Mouse (Mus musculus) embryonic facial prominence, embryonic 12.5 days (tissue): ENCODE measurements around the gene Ddost. TPM values are rescaled to one million over a fixed set of nuclear protein-coding genes. Genes with fewer than 3 reads are reported as not detected.

Experiments
- ATAC-seq: fragments of 200-750 bp; cut with Nextera tagmentation; 2 replicates; pipeline ENCODE4 v1.8.0; 2017; ENCODE audit not compliant: insufficient number of reproducible peaks, insufficient read depth, low FRiP score, low TSS enrichment
- H3K27ac ChIP-seq: fragments of 300-500 bp; sonication (generic); 2 replicates; pipeline ENCODE4 v1.5.1; 2016; ENCODE audit warnings: mild to moderate bottlenecking
- H3K27me3 ChIP-seq: fragments of 300-500 bp; sonication (generic); 2 replicates; pipeline ENCODE4 v1.6.1; 2016; ENCODE audit warnings: mild to moderate bottlenecking, moderate library complexity
- H3K36me3 ChIP-seq: fragments of 300-500 bp; sonication (generic); 2 replicates; pipeline ENCODE4 v1.6.1; 2016; ENCODE audit warnings: mild to moderate bottlenecking
- H3K4me1 ChIP-seq: fragments of 300-500 bp; sonication (generic); 2 replicates; pipeline ENCODE4 v1.6.1; 2016
- H3K4me2 ChIP-seq: fragments of 300-500 bp; sonication (generic); replicated peaks from 2 replicates; pipeline ENCODE4 v1.6.1; 2016; ENCODE audit warnings: mild to moderate bottlenecking, moderate library complexity
- H3K4me3 ChIP-seq: fragments of 300-500 bp; sonication (generic); 2 replicates; pipeline ENCODE4 v1.5.1; 2016; ENCODE audit warnings: mild to moderate bottlenecking
- H3K9ac ChIP-seq: fragments of 300-500 bp; sonication (generic); 2 replicates; pipeline ENCODE4 v1.6.1; 2016; ENCODE audit warnings: mild to moderate bottlenecking, moderate library complexity
- H3K9me3 ChIP-seq: fragments of 300-500 bp; sonication (generic); 2 replicates; pipeline ENCODE4 v1.6.1; 2016; ENCODE audit warnings: mild to moderate bottlenecking, moderate library complexity
- WGBS: fragments of 180-500 bp; shearing (Covaris S2); methylation state at CpG from one replicate; pipeline ENCODE4 v1.1.7; 2016; 5-methylcytosine and 5-hydroxymethylcytosine counted together
- polyA plus RNA-seq: library from polyadenylated mRNA; unstranded; fragments of >200 nt; fragmentation: Nextera tagmentation; extraction: Ambion mirVana; gene quantifications from 2 replicates; pipeline ENCODE4 v1.2.1, GENCODE M21; 2016

Gene Ddost
- polyA plus RNA-seq, 1 experiment from 2014 or later: 300 TPM

DNA sequence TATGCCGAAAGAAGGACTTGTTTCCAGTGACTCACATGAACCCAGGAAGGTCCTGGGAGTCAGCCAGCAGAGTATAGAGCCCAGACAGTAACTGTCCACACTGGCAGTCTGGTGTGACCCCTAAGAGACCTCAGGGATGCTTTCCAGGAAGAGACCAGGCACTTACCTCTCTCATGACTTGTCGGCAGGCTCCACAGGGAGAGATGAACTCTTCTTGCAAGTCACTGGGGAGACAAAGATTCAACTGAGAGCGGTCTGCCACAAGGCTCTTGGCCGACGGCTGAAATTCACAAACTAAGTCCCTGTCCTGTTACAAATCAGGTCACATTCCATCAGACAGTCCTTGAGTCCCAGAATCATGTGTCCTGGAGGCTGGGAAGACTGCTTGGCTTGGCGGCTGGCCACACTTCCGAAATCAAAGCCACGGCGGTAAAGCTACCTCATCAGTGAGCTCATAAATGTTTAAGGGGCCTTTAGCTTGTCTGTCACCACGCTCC, 38.9 kb downstream of the Ddost start:
- Histone ChIP-seq H3K27ac (no peak overlapping the region), H3K36me3 (no peaks in the 10 kb centered on the region), H3K27me3 (no peaks in the 10 kb centered on the region), H3K4me2 (no peak overlapping the region), H3K4me3 (no peak overlapping the region), H3K4me1 (no peaks in the 10 kb centered on the region), H3K9me3 (no peaks in the 10 kb centered on the region), H3K9ac (no peak overlapping the region)
- ATAC-seq: no peak
- WGBS: 76% methylated on average over 10 of the region's 10 CpGs

DNA sequence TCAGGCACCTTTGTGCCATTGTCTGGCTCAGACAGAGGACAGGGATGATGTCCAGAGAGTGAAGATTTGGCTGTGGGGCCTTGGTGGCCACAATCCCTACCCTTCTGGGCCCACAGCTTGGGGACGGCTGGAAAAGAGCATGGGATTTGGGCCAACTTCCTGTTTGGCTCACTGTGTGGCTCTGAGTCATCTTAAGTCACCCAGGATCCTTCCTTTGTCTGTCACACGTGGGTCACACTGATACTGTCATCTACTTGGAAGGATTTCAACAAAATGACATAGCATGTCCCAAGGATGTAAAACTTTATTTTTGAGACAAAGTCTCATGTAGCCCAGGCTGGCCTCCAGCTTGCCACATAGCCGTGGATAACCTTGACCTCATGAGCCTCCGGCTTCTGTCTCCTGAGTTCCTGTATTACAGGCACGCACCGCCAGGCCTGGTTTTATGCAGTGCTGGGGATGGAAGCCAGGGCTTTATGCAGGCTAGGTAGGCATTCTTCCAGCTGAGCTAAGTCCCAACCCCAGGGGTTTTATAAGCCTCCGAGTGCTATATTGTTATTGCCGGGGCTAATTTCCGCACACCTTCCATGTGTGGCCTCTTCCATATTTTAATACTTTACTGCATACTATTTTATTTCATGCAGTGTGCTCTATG, 40.5 kb downstream of the Ddost start:
- no peaks in the 10 kb centered on the region for H3K36me3 ChIP-seq
- H3K27me3 ChIP-seq: no peaks in the 10 kb centered on the region
- no peak overlapping the region for H3K9ac ChIP-seq
- H3K9me3 ChIP-seq: no peaks in the 10 kb centered on the region
- H3K4me2 ChIP-seq: no peak overlapping the region
- no peak overlapping the region for H3K4me3 ChIP-seq
- no peak overlapping the region for H3K27ac ChIP-seq
- ATAC-seq: no peak
- 79% methylated on average over 9 of the region's 9 CpGs for WGBS
- no peaks in the 10 kb centered on the region for H3K4me1 ChIP-seq

DNA sequence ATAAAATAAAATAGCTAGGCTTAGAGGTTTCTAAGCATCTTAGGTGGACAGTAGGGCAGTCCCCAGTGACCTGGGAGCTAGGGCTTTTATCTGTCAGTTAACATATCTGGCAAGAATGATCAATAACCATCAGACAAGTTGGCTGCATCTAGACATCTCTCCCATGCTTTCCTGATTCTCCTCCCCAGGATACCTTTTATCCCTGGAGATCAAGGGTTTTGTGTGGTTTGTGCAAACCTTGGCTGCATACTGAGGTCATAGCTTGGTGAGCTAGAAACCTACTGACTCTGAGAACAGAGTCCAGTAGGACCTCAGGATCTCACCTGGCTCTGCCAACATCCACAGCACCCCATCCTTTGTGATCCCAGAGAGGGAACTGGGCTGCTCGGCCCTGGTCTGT, 42.8 kb downstream of the Ddost start:
- H3K4me3 ChIP-seq: no peak overlapping the region
- H3K27ac ChIP-seq: no peak overlapping the region
- H3K4me1 ChIP-seq: no peaks in the 10 kb centered on the region
- no peaks in the 10 kb centered on the region for H3K9me3 ChIP-seq
- H3K9ac ChIP-seq: no peak overlapping the region
- WGBS: 76% methylated on average over 1 of the region's 1 CpGs
- no peaks in the 10 kb centered on the region for H3K27me3 ChIP-seq
- no peaks in the 10 kb centered on the region for H3K36me3 ChIP-seq
- no peak overlapping the region for H3K4me2 ChIP-seq
- no peak for ATAC-seq

DNA sequence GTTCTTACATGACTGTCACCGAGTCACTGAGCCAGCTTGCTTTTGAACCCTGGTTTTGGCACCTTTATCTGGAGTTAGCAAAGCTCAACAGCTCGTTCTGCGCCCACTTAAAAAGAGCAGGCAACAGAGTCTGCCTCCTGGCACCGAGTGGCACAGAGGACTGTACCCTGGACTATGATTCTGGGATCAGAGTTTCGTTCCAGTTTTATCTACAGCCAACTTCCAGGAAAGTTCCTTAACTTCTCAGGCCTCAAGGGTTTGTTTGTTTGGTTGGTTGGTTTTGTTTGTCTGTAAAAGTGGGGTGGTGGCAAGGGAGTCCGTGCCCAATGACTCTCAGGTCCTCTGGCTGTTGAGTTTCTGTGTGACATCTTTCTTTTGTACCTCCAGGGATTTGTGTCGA, 44.2 kb downstream of the Ddost start:
- 74% methylated on average over 7 of the region's 7 CpGs for WGBS

DNA sequence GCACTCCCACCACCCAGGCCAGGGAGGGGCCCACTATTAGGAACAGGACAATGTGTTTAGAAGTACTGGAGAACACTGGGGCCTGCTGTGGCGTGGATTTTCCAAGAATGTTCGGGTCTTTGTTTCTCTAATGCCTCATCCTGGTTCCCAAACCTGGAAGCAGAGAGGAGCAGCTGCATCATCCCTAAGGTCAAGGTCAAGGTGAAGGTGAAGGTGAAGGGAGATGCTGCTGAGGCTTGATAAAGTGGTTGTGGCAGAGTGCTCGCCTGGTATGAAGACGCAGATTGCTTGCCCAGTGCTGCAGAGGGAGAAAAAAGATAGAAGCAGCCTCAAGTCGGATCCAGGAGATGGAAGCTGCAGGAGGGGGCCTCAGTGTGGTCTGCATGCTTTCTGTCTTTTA, 47.3 kb downstream of the Ddost start:
- ATAC-seq: no peak
- H3K36me3 ChIP-seq: no peaks in the 10 kb centered on the region
- H3K4me1 ChIP-seq: no peaks in the 10 kb centered on the region
- WGBS: 82% methylated on average over 5 of the region's 5 CpGs
- H3K9ac ChIP-seq: no peak overlapping the region
- no peaks in the 10 kb centered on the region for H3K9me3 ChIP-seq
- no peak overlapping the region for H3K27ac ChIP-seq
- no peak overlapping the region for H3K4me3 ChIP-seq
- no peaks in the 10 kb centered on the region for H3K27me3 ChIP-seq
- no peak overlapping the region for H3K4me2 ChIP-seq

More for the DNA sequence above, 44.2 kb downstream of the Ddost start:
- no peak overlapping the region for H3K4me2 ChIP-seq
- no peaks in the 10 kb centered on the region for H3K36me3 ChIP-seq
- no peaks in the 10 kb centered on the region for H3K4me1 ChIP-seq
- H3K9me3 ChIP-seq: no peaks in the 10 kb centered on the region
- no peak overlapping the region for H3K4me3 ChIP-seq
- no peak overlapping the region for H3K9ac ChIP-seq
- no peaks in the 10 kb centered on the region for H3K27me3 ChIP-seq
- ATAC-seq: no peak
- no peak overlapping the region for H3K27ac ChIP-seq

DNA sequence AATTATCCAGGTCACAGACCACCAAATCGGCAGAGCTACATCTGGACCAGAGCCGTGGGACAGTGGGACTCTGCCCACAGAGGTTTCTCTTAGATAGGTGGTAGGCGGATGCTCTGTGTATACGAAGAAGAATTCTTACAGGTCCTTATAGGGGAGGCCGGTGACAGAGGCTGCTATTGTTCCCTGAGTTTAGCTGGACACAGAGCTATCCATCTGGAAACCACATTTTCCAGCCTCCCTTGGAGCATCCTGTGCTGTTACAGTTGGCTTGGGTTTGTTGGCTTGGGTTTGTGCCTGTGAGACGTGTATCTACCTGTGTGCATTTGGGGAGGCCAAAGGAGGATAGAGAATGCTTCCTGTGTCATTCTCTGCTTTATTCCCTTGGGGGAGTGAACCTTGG, 48.2 kb downstream of the Ddost start:
- no peaks in the 10 kb centered on the region for H3K27me3 ChIP-seq
- ATAC-seq: no peak
- no peaks in the 10 kb centered on the region for H3K9me3 ChIP-seq
- WGBS: 66% methylated on average over 6 of the region's 6 CpGs
- H3K4me2 ChIP-seq: no peak overlapping the region
- H3K4me3 ChIP-seq: no peak overlapping the region
- no peak overlapping the region for H3K27ac ChIP-seq
- H3K9ac ChIP-seq: no peak overlapping the region
- no peaks in the 10 kb centered on the region for H3K4me1 ChIP-seq
- H3K36me3 ChIP-seq: no peaks in the 10 kb centered on the region

DNA sequence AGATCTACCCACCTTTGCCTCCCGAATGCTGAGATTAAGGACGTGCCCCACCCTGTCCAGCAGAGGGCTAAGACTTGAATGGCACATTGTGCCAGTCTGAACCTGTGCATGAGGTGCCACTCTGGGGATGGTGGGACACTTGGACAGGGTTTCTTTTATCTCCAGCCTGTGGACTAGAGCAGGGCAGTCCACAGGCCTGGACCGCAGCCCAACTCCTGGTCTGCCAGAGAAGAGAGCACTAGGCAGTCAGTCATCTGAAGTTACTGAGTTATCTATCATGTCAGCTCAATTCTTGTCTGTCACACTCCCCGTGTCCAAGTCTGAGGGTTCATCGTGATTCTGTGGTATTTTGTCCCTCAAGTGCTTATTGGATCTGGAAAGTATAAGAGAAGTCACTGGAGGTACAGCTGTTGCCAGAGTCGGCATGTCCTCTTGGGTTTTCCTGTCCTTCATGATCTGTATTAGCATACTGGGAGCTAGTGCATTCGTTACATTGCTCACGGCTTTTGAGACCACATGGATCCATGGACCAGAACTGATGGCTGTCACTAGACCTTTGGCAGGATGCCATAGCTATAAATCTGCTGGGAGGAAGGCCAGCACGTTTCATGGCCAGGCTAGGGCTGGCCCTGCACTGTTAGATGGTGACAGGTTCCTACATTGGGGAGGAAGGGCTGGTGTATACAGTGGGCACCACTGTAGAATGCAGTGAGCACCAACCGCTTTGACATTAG, 49.1 kb downstream of the Ddost start:
- WGBS: 78% methylated on average over 10 of the region's 10 CpGs
- no peaks in the 10 kb centered on the region for H3K36me3 ChIP-seq
- no peaks in the 10 kb centered on the region for H3K4me1 ChIP-seq
- H3K9me3 ChIP-seq: no peaks in the 10 kb centered on the region
- H3K27ac ChIP-seq: no peak overlapping the region
- no peak overlapping the region for H3K9ac ChIP-seq
- no peaks in the 10 kb centered on the region for H3K27me3 ChIP-seq
- H3K4me3 ChIP-seq: no peak overlapping the region
- no peak overlapping the region for H3K4me2 ChIP-seq
- ATAC-seq: no peak

DNA sequence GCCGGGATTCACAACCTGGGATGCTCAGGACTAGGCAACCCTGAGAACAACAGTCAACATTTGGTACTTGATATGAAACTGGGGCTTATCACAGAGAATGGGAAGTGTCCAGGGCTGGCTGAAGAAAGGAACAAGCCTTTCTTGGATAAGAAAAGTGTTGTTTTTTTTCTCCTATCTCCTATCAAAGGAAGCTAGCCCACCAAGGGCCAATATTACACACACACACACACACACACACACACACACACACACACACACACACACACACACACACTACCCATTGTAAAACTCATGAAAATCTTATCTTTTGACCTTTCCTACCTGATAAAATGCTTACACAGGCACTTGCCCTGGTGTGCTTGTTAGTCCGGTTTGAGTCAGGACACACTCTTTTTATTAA, 51.0 kb downstream of the Ddost start:
- Histone ChIP-seq H3K4me1 (no peaks in the 10 kb centered on the region), H3K4me2 (no peak overlapping the region), H3K27ac (no peak overlapping the region), H3K36me3 (no peaks in the 10 kb centered on the region), H3K9ac (no peak overlapping the region), H3K9me3 (no peaks in the 10 kb centered on the region), H3K4me3 (no peak overlapping the region), H3K27me3 (peaks cover 4% of the 10 kb centered on the region; the same call in 1 of the 2 replicates)
- ATAC-seq: no peak
- 87% methylated on average over 2 of the region's 2 CpGs for WGBS

DNA sequence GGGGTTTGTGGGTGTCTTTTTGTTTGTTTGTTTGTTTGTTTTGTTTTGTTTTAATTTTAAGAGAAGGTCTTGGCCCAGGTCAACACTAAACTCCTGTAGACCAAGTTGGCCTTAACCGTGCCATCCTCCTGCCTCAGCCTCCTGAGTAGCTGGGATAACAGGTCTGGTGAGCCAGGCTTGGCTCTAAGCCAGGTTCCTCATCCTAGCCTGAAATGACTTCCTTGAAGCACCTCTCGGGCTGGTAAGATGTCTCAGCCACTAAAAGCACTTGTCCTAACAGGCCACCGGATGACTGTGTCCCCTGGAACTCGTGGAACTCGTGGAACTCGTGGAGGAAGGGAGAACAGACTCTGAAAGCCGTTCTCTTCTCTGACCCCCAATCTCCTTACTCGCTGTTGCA, 51.6 kb downstream of the Ddost start:
- 83% methylated on average over 8 of the region's 8 CpGs for WGBS
- H3K4me1 ChIP-seq: no peaks in the 10 kb centered on the region

DNA sequence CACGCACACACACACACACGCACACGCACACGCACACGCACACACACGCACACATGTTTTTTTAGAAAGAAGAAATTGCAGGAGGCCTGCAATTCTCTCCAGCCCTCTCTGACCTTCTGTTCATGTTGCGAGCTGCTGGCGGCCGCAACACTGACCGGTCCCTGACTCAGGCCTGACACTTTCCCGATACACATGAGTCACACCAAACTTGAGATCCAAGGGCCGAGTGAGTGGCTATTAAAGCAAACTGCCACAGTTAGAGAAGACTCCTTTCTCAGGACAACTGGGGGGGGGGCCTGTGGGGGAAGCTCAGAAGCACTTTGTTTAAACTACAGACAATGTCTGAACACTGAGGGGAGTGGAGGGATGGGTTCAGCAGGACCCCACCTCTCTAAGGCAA, 52.0 kb downstream of the Ddost start:
- Histone ChIP-seq H3K27me3 (peaks cover 13% of the 10 kb centered on the region; the same call in 1 of the 2 replicates), H3K9ac (no peak overlapping the region), H3K4me2 (no peak overlapping the region), H3K27ac (no peak overlapping the region), H3K4me1 (no peaks in the 10 kb centered on the region), H3K4me3 (no peak overlapping the region), H3K36me3 (no peaks in the 10 kb centered on the region), H3K9me3 (no peaks in the 10 kb centered on the region)
- WGBS: 93% methylated on average over 12 of the region's 12 CpGs
- ATAC-seq: no peak

More for the DNA sequence above, 51.6 kb downstream of the Ddost start:
- H3K27me3 ChIP-seq: peaks cover 9% of the 10 kb centered on the region; the same call in 1 of the 2 replicates
- no peaks in the 10 kb centered on the region for H3K36me3 ChIP-seq
- H3K9ac ChIP-seq: no peak overlapping the region
- H3K9me3 ChIP-seq: no peaks in the 10 kb centered on the region
- ATAC-seq: no peak
- no peak overlapping the region for H3K27ac ChIP-seq
- H3K4me3 ChIP-seq: no peak overlapping the region
- H3K4me2 ChIP-seq: no peak overlapping the region

DNA sequence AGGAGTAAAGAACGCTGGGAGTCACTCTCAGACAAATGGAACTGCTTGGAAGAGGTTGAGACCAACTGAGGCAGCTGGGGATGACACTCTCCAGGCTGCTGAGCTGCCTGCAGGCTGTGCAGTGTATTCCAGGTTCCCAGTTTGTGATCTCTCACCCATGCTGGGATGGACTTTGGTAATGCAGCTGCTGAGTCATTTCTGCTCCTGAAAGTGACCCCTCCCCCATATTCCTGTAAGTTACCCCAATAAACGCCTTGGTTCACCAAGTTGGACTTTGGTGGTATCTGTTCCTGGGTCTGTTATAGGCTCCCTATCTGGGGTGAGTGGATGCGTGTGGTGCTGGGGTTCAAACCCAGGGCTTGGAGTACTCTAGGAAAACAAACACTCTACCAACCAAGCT, 53.6 kb downstream of the Ddost start:
- Histone ChIP-seq H3K36me3 (no peaks in the 10 kb centered on the region), H3K4me2 (no peak overlapping the region), H3K27me3 (peaks cover 20% of the 10 kb centered on the region; the same call in 1 of the 2 replicates), H3K27ac (no peak overlapping the region), H3K9ac (no peak overlapping the region), H3K4me3 (no peak overlapping the region), H3K4me1 (no peaks in the 10 kb centered on the region), H3K9me3 (no peaks in the 10 kb centered on the region)
- no peak for ATAC-seq
- 75% methylated on average over 3 of the region's 3 CpGs for WGBS

DNA sequence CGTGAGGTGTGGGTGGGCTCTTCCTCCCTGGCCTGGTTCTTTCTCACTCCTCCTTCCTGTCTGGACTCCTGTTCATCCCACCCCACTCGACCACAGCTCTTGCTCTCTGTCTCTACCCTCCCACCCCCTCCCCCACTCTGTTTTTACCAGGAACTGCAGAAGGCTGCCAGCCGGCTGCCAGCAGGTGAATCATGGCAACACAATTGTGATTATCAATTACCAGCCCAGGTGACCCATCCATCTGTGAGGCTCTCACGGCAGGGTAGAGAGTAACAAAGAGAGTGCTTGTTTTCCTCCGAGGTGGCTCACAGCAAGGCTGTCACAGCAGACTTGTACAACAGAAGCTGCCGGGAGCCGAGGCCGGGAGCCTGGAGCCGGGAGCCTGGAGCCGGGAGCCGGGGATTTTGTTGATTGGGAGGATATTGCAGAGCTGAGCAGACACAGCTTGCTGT, 56.9 kb downstream of the Ddost start:
- Histone ChIP-seq H3K36me3 (no peaks in the 10 kb centered on the region), H3K9me3 (no peaks in the 10 kb centered on the region), H3K27ac (no peak overlapping the region), H3K27me3 (peaks cover 29% of the 10 kb centered on the region; the same call in 1 of the 2 replicates), H3K4me3 (no peak overlapping the region), H3K4me2 (no peak overlapping the region), H3K9ac (no peak overlapping the region), H3K4me1 (no peaks in the 10 kb centered on the region)
- 8% methylated on average over 11 of the region's 11 CpGs for WGBS
- ATAC-seq: no peak
